Mouse (Mus musculus): ENCODE measurements around the gene Chn2.

DNA sequence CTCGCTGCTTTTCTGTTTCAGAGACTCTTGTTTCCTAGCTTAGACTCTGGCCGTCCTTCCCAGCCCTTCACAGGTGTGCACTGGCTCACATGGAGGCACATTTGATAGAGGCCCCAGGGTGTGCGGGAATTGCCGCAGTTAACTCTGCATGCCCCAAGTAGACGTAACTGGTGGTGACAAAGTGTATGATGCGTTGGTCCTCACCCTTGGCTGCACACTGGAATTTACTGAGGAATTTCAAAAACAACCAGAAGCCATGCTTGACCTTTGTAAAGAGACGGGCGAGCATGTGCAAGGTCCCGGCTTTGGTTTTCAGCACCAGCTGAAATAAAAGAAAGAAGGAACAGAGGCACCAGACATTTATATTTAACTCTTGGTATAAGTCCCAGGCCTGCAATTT is 189.1 kb downstream of the Chn2 start:
- TF ChIP-seq CTCF (IDR thresholded peaks at IDR 0.05; ENCODE audit: insufficient read depth, low read length) (no peak), POLR2A (IDR thresholded peaks at IDR 0.05; ENCODE audit: borderline replicate concordance, extremely low read depth, low read depth, low read length) (no peak)

Data from lung, adult 2 months (tissue).